Mouse (Mus musculus) G1E (cell line): Measurements from ENCODE around the gene Zfp579. TPM values are rescaled to one million over a fixed set of nuclear protein-coding genes. Genes with fewer than 3 reads are reported as not detected.
A peak's percentile ranks its signal among the peaks of the same experiment; 100 is the strongest.

ENCODE experiments used
- ATAC-seq: 2 replicates; pipeline ENCODE4 v1.8.0; 2016; ENCODE audit warnings: mild to moderate bottlenecking; ENCODE audit not compliant: insufficient number of reproducible peaks, poor library complexity, low FRiP score, severe bottlenecking; ENCODE audit errors: extremely low read depth
- DNase-seq: peaks from one replicate; pipeline ENCODE4 v3.0.0; 2012; ENCODE audit warnings: low spot score
- H3K27me3 ChIP-seq: 2 replicates; pipeline ENCODE4 v1.6.1; 2012; ENCODE audit warnings: mild to moderate bottlenecking, low read length, inconsistent platforms; ENCODE audit not compliant: insufficient read depth
- H3K36me3 ChIP-seq: replicated peaks from 2 replicates; pipeline ENCODE3; 2012; ENCODE audit warnings: mild to moderate bottlenecking, inconsistent platforms
- H3K4me1 ChIP-seq: 2 replicates; pipeline ENCODE4 v1.6.1; 2012; ENCODE audit warnings: low read depth, low read length, inconsistent platforms, mixed read lengths; ENCODE audit not compliant: insufficient read depth
- H3K4me3 ChIP-seq: 2 replicates; pipeline ENCODE4 v1.5.1; 2012; ENCODE audit warnings: low read depth, mild to moderate bottlenecking, inconsistent platforms, low read length, moderate library complexity, mixed read lengths
- H3K9me3 ChIP-seq: replicated peaks from 2 replicates; pipeline ENCODE4 v1.6.1; 2012; ENCODE audit warnings: inconsistent platforms
- CTCF ChIP-seq: IDR thresholded peaks from 2 replicates; pipeline ENCODE4 v1.5.1; 2012; ENCODE audit warnings: low read depth, low read length, inconsistent platforms, mixed read lengths
- GATA1 ChIP-seq: IDR thresholded peaks from 2 replicates; pipeline ENCODE4 v1.6.1; 2012; ENCODE audit warnings: borderline replicate concordance, low read length, inconsistent platforms, mixed read lengths
- GATA2 ChIP-seq: IDR thresholded peaks from 2 replicates; pipeline ENCODE4 v1.6.1; 2012; ENCODE audit warnings: low read depth, low read length, inconsistent platforms, borderline replicate concordance
- POLR2AphosphoS5 ChIP-seq: IDR thresholded peaks from 2 replicates; pipeline ENCODE4 v1.6.1; 2012; ENCODE audit warnings: low read depth, low read length, inconsistent platforms; ENCODE audit not compliant: insufficient replicate concordance
- TAL1 ChIP-seq: conservative IDR thresholded peaks from 2 replicates; pipeline ENCODE4 v1.6.1; 2012; ENCODE audit warnings: low read depth, low read length, inconsistent platforms, mixed read lengths
- polyA plus RNA-seq: library from polyadenylated mRNA; stranded (reverse); fragments of >175 nt; gene quantifications from 2 replicates; pipeline ENCODE4 v1.2.3, GENCODE M21; 2012
- total RNA-seq, 2 experiments: library from RNA; stranded (forward) in 1 of 2; stranded (reverse) in 1 of 2; fragments of 200-1000 nt in 1 of 2; fragments of >200 nt in 1 of 2; fragmentation: Nextera tagmentation in 1 of 2; gene quantifications; 2 replicates each; pipeline ENCODE4 v1.2.3; 2014 to 2017

Zfp579 gene
- total and polyA plus RNA-seq, 3 experiments, result 0.71 to 4.1 TPM; not detected in 1

- no peak for ATAC-seq
- peaks cover 56% of the 10 kb centered on the region for H3K4me1 ChIP-seq
Observed at GRCm38 (mm10) chr7:5017352-5017751, 21.4 kb upstream of the Zfp579 start.

GRCm38 (mm10) chr7:5016920-5017319 is 21.0 kb upstream of the Zfp579 start:
- Histone ChIP-seq H3K36me3 (peaks cover 41% of the 10 kb centered on the region), H3K9me3 (peaks cover 13% of the 10 kb centered on the region), H3K4me1 (peaks cover 54% of the 10 kb centered on the region), H3K4me3 (no peak overlapping the region), H3K27me3 (no peaks in the 10 kb centered on the region)
- DNase-seq, result no peak
- TF ChIP-seq GATA1, result no peak
- no peak for TF ChIP-seq CTCF
- TF ChIP-seq TAL1, result no peak
- no peak for TF ChIP-seq POLR2AphosphoS5
- no peak for TF ChIP-seq GATA2
- ATAC-seq, result no peak

More at GRCm38 (mm10) chr7:5017352-5017751, 21.4 kb upstream of the Zfp579 start:
- H3K9me3 ChIP-seq, result peaks cover 13% of the 10 kb centered on the region
- no peaks in the 10 kb centered on the region for H3K27me3 ChIP-seq
- DNase-seq, result no peak
- no peak overlapping the region; the same call in 1 of the 2 replicates for H3K4me3 ChIP-seq
- TF ChIP-seq GATA2 (no peak), GATA1 (no peak), CTCF (no peak), TAL1 (no peak)
- peaks cover 42% of the 10 kb centered on the region for H3K36me3 ChIP-seq

- DNase-seq, result no peak
Observed at GRCm38 (mm10) chr7:5016057-5016456, 20.1 kb upstream of the Zfp579 start.

GRCm38 (mm10) chr7:5015118-5016001 is 19.4 kb upstream of the Zfp579 start, which contains the start of gene Gm44973:
Gene Gm44973 (plus strand): TSS chr7:5015496.
- Histone ChIP-seq H3K4me1 (peaks cover 56% of the 10 kb centered on the region), H3K36me3 (peaks cover 49% of the 10 kb centered on the region)
- DNase-seq, result peak; percentile 82

More at GRCm38 (mm10) chr7:5016057-5016456, 20.1 kb upstream of the Zfp579 start:
- Histone ChIP-seq H3K4me1 (peaks cover 51% of the 10 kb centered on the region), H3K4me3 (peak overlapping the region; percentile 73), H3K9me3 (peaks cover 13% of the 10 kb centered on the region), H3K27me3 (no peaks in the 10 kb centered on the region), H3K36me3 (peaks cover 42% of the 10 kb centered on the region)
- no peak for ATAC-seq
- TF ChIP-seq POLR2AphosphoS5 (no peak), GATA2 (no peak), TAL1 (no peak), CTCF (no peak), GATA1 (no peak)

GRCm38 (mm10) chr7:5014251-5015117 is 18.5 kb upstream of the Zfp579 start, which contains the start of the genes Zfp524 and Fiz1:
Gene Zfp524 (plus strand): TSS chr7:5014415.
Gene Fiz1 (minus strand): TSS chr7:5014697.
- Histone ChIP-seq H3K27me3 (no peaks in the 10 kb centered on the region), H3K9me3 (peaks cover 13% of the 10 kb centered on the region), H3K4me3 (peak within 1 kb of the TSS; percentile 78), H3K4me1 (peaks cover 57% of the 10 kb centered on the region), H3K36me3 (peaks cover 58% of the 10 kb centered on the region)
- peak; percentile 77 for DNase-seq
- no peak for TF ChIP-seq CTCF
- no peak for TF ChIP-seq GATA2
- no peak for TF ChIP-seq GATA1
- no peak for TF ChIP-seq POLR2AphosphoS5
- TF ChIP-seq TAL1, result no peak
- ATAC-seq, result peak; percentile 61

More at GRCm38 (mm10) chr7:5015118-5016001, 19.4 kb upstream of the Zfp579 start, which contains the start of gene Gm44973:
- Histone ChIP-seq H3K4me3 (peak within 1 kb of the TSS; percentile 78), H3K27me3 (no peaks in the 10 kb centered on the region), H3K9me3 (peaks cover 13% of the 10 kb centered on the region)
- TF ChIP-seq CTCF (no peak), GATA2 (no peak), POLR2AphosphoS5 (no peak), TAL1 (no peak), GATA1 (no peak)
- peak; percentile 45 for ATAC-seq
